Mouse (Mus musculus) adrenal gland (tissue): Measurements from ENCODE around the gene Esp6.
"Not testable (repeated sequence)": the region's sequence is repeated elsewhere in the genome, so short reads cannot be mapped to it uniquely, and the experiment has no call there.

Experiments
- intact Hi-C: fragments of 180-260 bp; cut with DNase I; formaldehyde crosslinking; loops from one replicate; pipeline ENCODE4 v1.15.1; 2025
- long read RNA-seq, 2 experiments: library from polyadenylated mRNA; unstranded; transcript quantifications; one replicate each; pipeline ENCODE4 v2.0.0; 2020; ENCODE audit warnings: borderline replicate concordance in 1 of 2; ENCODE audit not compliant: insufficient replicate concordance in 1 of 2

Gene Esp6
- long read RNA-seq, experiment 1, result 0 reads
- long read RNA-seq, experiment 2, result 0 reads

GRCm38 (mm10) chr17:40561207-40561606, at the start of gene Esp6:
Gene Esp6, plus strand, starts transcription at chr17:40561507.
- intact Hi-C loops, result no loop called here

GRCm38 (mm10) chr17:40519818-40520217, 41.5 kb upstream of the Esp6 start, which contains the start of gene Esp8:
Gene Esp8, plus strand, starts transcription at chr17:40520022.
- intact Hi-C loops, result no loop called here

DNA sequence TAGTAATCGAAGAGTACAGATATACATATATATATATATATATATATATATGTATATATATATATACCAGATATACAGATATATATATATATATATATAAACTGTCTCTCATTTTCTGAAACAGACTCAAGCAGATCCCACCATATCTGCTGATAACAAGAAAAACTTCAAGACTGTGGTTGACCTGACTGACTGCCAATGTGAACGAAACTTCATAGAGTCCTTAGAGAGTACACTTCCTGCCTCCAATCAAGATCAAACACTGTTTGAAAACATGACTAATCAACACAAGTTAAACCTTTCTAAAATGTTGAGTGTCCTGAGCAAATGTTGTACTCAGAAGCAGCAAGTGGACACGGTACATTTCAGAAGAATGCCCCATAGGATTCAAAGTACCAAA, 31.5 kb upstream of the Esp6 start:
- intact Hi-C loops, result no loop called here

DNA sequence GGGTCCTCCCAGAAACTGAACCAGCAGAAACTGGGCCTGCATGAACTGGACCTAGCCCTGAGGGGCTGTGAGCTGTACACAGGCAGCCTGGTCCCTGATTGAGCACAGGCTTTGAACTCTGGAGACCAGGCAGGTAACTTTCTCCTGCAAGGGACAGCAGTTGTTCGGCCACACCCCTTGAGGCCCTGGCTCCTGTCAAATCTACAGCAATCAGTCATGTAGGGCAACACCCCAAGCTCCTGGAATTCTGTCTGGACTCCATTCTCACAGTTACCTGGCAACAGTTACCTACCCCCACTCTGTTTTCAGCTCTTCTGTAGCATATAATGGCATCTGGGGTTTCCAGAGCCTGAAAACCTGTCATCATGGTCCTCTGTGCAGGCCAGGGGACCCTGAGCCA, 30.2 kb upstream of the Esp6 start:
- intact Hi-C loops, result no loop called here

- intact Hi-C loops, result not testable (repeated sequence)
Observed at GRCm38 (mm10) chr17:40547005-40547404, 14.3 kb upstream of the Esp6 start.

- intact Hi-C loops, result no loop called here
Observed at GRCm38 (mm10) chr17:40553470-40553869, 7.8 kb upstream of the Esp6 start.

- intact Hi-C loops, result not testable (repeated sequence)
Observed at GRCm38 (mm10) chr17:40583906-40584305, 22.6 kb downstream of the Esp6 start.

DNA sequence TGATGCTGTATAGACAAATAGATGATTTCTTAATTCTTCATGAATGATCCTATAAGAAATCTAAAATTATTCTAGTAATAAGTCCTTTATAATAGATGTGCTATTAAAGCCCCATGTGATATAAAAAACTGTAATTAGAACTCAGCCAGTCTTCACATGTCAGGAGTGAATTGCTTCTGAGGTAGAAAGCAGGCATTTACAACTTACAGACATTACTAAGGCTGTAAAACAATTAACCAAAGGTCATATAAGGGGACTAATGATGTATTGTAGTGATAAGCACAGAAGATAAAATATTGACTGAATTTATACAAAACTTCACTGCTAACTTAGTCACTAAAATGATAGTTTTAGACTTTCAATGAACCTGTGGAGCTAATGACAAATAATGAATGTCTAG, 30.0 kb downstream of the Esp6 start:
- intact Hi-C loops, result no loop called here

GRCm38 (mm10) chr17:40598294-40598693, 37.0 kb downstream of the Esp6 start, which contains the start of gene Esp4:
Gene Esp4, plus strand, starts transcription at chr17:40598594.
- intact Hi-C loops, result no loop called here
